Mouse (Mus musculus) small intestine, adult 2 months (tissue): ENCODE data around the gene Gm3415.
"Not testable (repeated sequence)": the region's sequence is repeated elsewhere in the genome, so short reads cannot be mapped to it uniquely, and the experiment has no call there.

Source experiments
- CTCF ChIP-seq: fragments of 200-500 bp; IDR thresholded peaks from 2 replicates; pipeline ENCODE4 v1.5.1; 2012; ENCODE audit warnings: low read depth, mild to moderate bottlenecking, control low read depth, inconsistent platforms, low read length, moderate library complexity, mixed read lengths; ENCODE audit not compliant: insufficient replicate concordance, insufficient read length; ENCODE audit errors: extremely low read depth
- POLR2A ChIP-seq: fragments of 200-500 bp; IDR thresholded peaks from 2 replicates; pipeline ENCODE4 v1.6.1; 2012; ENCODE audit warnings: low read depth, mild to moderate bottlenecking, control low read depth, inconsistent platforms, low read length, moderate library complexity

DNA sequence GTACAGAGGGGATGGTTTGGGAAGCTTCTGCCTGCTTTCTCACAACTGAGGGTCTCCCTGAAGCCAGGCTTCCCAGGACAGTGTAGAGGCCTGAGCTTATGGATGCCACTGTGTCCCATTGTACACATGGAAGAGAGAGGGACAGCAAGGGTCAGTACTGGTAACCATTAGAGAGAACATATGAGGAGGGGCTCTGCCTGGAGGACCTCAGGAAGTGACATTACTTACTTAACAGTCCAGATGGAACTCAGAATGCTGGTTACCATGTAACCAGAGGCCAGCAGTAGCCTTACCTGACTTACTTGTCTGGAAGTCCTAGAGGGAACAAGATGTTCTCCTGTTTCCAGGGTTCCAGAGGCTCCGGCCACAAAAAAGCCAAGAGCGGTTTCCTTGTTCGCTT is 18.6 kb upstream of the Gm3415 start, which contains the start of gene Gm3409:
- not testable (repeated sequence) for TF ChIP-seq CTCF, POLR2A
